Mouse (Mus musculus): ENCODE measurements at regions not wholly inside any gene's neighbourhood (a gene's known extent, or its start where the extent isn't known, plus 50 kb on each side); places are given as distances from the start of the nearest gene placed in this dataset.

- DNase-seq (ENCODE audit: extremely low spot score): no peak
Measured at GRCm38 (mm10) chr17:74920056-74920455, 85.3 kb upstream of the Ltbp1 start.

- DNase-seq (ENCODE audit: extremely low spot score): no peak
Measured at GRCm38 (mm10) chr17:74921413-74921812, 84.0 kb upstream of the Ltbp1 start.

GRCm38 (mm10) chr17:74922016-74922415, 83.4 kb upstream of the Ltbp1 start:
- DNase-seq (ENCODE audit: extremely low spot score): no peak

- no peak for DNase-seq (ENCODE audit: extremely low spot score)
Measured at GRCm38 (mm10) chr17:74922591-74922990, 82.8 kb upstream of the Ltbp1 start.

GRCm38 (mm10) chr17:74923101-74923500, 82.3 kb upstream of the Ltbp1 start:
- DNase-seq (ENCODE audit: extremely low spot score): peak; percentile 27

GRCm38 (mm10) chr17:74925131-74925530, 80.2 kb upstream of the Ltbp1 start:
- no peak for DNase-seq (ENCODE audit: extremely low spot score)

GRCm38 (mm10) chr17:74927981-74928380, 77.4 kb upstream of the Ltbp1 start:
- no peak for DNase-seq (ENCODE audit: extremely low spot score)

- DNase-seq (ENCODE audit: extremely low spot score): no peak
Measured at GRCm38 (mm10) chr17:74931540-74931939, 73.8 kb upstream of the Ltbp1 start.

GRCm38 (mm10) chr17:74941393-74941792, 64.0 kb upstream of the Ltbp1 start:
- DNase-seq (ENCODE audit: extremely low spot score): no peak

GRCm38 (mm10) chr17:74942984-74943801, 62.2 kb upstream of the Ltbp1 start:
- no peak for DNase-seq (ENCODE audit: extremely low spot score)

- DNase-seq (ENCODE audit: extremely low spot score): no peak
Measured at GRCm38 (mm10) chr17:74943802-74944193, 61.6 kb upstream of the Ltbp1 start.

- DNase-seq (ENCODE audit: extremely low spot score): no peak
Measured at GRCm38 (mm10) chr17:74945149-74945548, 60.2 kb upstream of the Ltbp1 start.

- DNase-seq (ENCODE audit: extremely low spot score): no peak
Measured at GRCm38 (mm10) chr17:74948476-74948875, 56.9 kb upstream of the Ltbp1 start.

GRCm38 (mm10) chr17:74950316-74950715, 55.1 kb upstream of the Ltbp1 start:
- no peak for DNase-seq (ENCODE audit: extremely low spot score)

GRCm38 (mm10) chr17:74954988-74955387, 50.4 kb upstream of the Ltbp1 start:
- DNase-seq (ENCODE audit: extremely low spot score): no peak
